Mouse (Mus musculus) midbrain, embryonic 16.5 days (tissue): ENCODE measurements around the gene Hs3st2. TPM values are rescaled to one million over a fixed set of nuclear protein-coding genes. Genes with fewer than 3 reads are reported as not detected.
"Not testable (repeated sequence)": the region's sequence is repeated elsewhere in the genome, so short reads cannot be mapped to it uniquely, and the experiment has no call there.

Source experiments
- ATAC-seq: fragments of 200-750 bp; cut with Nextera tagmentation; 2 replicates; pipeline ENCODE4 v1.8.0; 2017; ENCODE audit warnings: moderate TSS enrichment
- H3K27ac ChIP-seq: fragments of 300-500 bp; sonication (generic); 2 replicates; pipeline ENCODE4 v1.5.1; 2014; ENCODE audit warnings: mild to moderate bottlenecking, low read length, mixed read lengths
- H3K27me3 ChIP-seq: fragments of 300-500 bp; sonication (generic); 2 replicates; pipeline ENCODE4 v1.6.1; 2014; ENCODE audit warnings: low read depth, low read length, mixed read lengths; ENCODE audit not compliant: control insufficient read depth, insufficient read depth
- H3K36me3 ChIP-seq: fragments of 300-500 bp; sonication (generic); 2 replicates; pipeline ENCODE4 v1.6.1; 2014; ENCODE audit warnings: mild to moderate bottlenecking, low read length, moderate library complexity, mixed read lengths; ENCODE audit not compliant: control insufficient read depth, insufficient read depth
- H3K4me1 ChIP-seq: fragments of 300-500 bp; sonication (generic); 2 replicates; pipeline ENCODE4 v1.6.1; 2014; ENCODE audit warnings: mild to moderate bottlenecking, low read length, mixed read lengths; ENCODE audit not compliant: control insufficient read depth, insufficient read depth
- H3K4me2 ChIP-seq: fragments of 300-500 bp; sonication (generic); 2 replicates; pipeline ENCODE4 v1.6.1; 2014; ENCODE audit warnings: mild to moderate bottlenecking, low read length, mixed read lengths
- H3K4me3 ChIP-seq: fragments of 300-500 bp; sonication (generic); 2 replicates; pipeline ENCODE4 v1.5.1; 2014; ENCODE audit warnings: low read depth, mild to moderate bottlenecking, low read length, moderate library complexity, mixed read lengths
- H3K9ac ChIP-seq: fragments of 300-500 bp; sonication (generic); 2 replicates; pipeline ENCODE4 v1.6.1; 2014; ENCODE audit warnings: low read depth, low read length, mixed read lengths
- H3K9me3 ChIP-seq: fragments of 300-500 bp; sonication (generic); replicated peaks from 2 replicates; pipeline ENCODE4 v1.6.1; 2014; ENCODE audit warnings: mild to moderate bottlenecking, low read length, mixed read lengths; ENCODE audit not compliant: control insufficient read depth, poor library complexity, severe bottlenecking
- whole genome bisulfite sequencing: fragments of 180-500 bp; shearing (Covaris S2); extraction: QIAGEN DNeasy Blood & Tissue Kit; methylation state at CpG from one replicate; pipeline ENCODE4 v1.1.7; 2014; 5-methylcytosine and 5-hydroxymethylcytosine counted together
- polyA plus RNA-seq: library from polyadenylated mRNA; unstranded; fragments of >200 nt; fragmentation: Nextera tagmentation; extraction: Ambion mirVana; gene quantifications from 2 replicates; pipeline ENCODE4 v1.2.1, GENCODE M21; 2015

The Hs3st2 gene
- 13.3 and 21.1 TPM in 2 replicates for polyA plus RNA-seq

DNA sequence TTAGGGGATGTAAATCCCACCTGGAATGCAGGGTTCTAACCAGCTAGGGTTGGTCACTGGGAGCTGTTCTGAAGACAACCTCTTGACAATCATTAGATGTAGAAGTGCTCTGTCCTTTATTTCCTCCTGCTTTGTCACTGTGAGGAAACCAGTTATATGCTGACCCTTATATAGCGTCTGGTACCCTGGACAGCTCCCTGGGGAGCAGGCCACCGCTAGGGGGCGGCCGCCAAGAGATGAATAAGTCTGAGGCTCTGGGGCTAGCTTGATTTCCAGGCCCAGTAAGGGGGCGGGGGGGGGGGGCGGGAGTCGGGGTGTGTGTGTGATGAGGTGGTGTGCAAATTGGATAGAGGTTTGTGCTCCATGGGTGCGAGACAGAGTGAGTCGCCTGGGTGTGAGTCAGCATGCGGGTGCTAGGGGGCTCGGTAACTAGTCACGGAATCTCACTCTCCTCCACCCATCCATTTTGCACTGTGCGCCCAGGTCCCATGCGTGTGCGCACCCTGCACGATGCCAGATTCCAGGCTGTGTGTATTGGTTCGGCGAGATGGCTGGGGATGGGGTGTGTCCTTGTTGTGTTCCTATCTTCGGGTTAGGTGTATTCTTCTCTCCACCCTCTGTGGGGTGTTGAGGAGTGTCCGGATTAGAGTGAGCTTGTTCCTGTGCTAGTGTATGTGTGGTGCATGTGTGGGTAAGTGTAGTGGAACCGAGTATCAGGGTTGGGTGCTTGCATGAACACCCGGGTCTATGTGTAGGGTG is at the start of gene Hs3st2:
Hs3st2 (plus strand) TSS at position 635 of the 759 bp plus-strand sequence.
- peak within 1 kb of the TSS; percentile 73 for H3K9ac ChIP-seq
- ATAC-seq, result peak; percentile 79
- H3K4me1 ChIP-seq, result peaks cover 3% of the 10 kb centered on the region
- no peaks in the 10 kb centered on the region for H3K9me3 ChIP-seq
- no peaks in the 10 kb centered on the region for H3K36me3 ChIP-seq
- peak within 1 kb of the TSS; percentile 53 for H3K4me3 ChIP-seq
- no peak within 1 kb of the TSS for H3K27ac ChIP-seq
- H3K27me3 ChIP-seq, result peaks cover 24% of the 10 kb centered on the region
- 2% methylated on average over 22 of the region's 22 CpGs for WGBS
- peak within 1 kb of the TSS; percentile 94 for H3K4me2 ChIP-seq

DNA sequence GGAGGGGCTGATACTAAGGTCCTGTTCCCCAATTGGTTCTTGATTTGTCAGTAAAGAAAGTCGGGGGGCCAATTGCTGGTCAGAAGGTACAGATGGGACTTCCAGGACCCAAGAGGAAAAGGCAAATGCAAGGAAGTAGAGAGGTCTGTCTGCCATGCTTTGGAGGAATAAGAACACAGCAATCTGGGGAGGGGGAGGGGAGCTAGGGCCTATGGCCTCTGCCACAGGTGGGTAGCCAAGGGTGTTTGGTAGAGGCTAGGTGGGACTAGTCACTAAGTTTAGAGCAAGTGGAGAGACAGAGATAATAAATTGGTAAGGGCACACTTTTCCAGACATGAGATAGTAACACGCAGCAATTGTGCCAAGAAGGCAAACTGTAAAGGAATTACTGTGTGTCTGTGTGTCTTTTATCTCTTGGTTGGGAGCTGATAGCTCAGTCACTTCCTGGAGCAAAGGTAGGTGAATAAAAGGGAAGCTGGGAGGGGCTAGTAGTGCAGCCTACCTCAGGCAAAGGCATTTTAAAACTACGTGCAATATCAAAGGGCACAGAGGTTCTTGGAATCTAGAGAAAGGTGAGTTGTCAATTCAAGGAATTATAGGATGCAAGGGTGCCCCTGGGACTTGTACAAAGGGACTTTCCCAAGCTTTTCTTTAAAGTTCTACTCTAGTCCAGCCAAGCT is 43.2 kb upstream of the Hs3st2 start:
- no peak for ATAC-seq
- no peaks in the 10 kb centered on the region for H3K27me3 ChIP-seq
- H3K4me2 ChIP-seq, result no peak overlapping the region
- H3K9ac ChIP-seq, result no peak overlapping the region
- no peak overlapping the region for H3K27ac ChIP-seq
- no peaks in the 10 kb centered on the region for H3K36me3 ChIP-seq
- no peaks in the 10 kb centered on the region for H3K4me1 ChIP-seq
- no peaks in the 10 kb centered on the region for H3K9me3 ChIP-seq
- WGBS, result 86% methylated on average over 3 of the region's 3 CpGs
- no peak overlapping the region for H3K4me3 ChIP-seq

DNA sequence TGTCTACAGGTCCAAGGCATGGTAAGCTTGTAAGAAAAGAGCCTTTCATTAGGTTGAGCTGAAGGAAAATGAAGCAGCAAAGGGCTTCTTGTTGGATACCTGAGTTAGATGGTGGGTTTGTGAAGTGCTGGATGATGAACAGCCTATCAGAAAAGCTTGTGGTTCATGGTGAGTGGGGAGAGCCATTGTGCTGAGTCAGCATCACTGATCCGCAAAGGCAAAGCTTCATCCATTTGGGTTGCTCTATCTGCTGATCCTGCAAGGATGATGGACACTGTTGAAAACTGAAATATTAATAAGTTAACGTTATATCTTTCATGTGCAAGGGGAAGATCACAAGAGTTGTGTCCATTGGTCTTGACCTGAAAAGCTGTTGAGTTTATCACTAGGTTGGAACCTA is 40.0 kb upstream of the Hs3st2 start:
- no peaks in the 10 kb centered on the region for H3K4me1 ChIP-seq
- H3K9ac ChIP-seq, result no peak overlapping the region
- WGBS, result 94% methylated on average over 2 of the region's 2 CpGs
- no peaks in the 10 kb centered on the region for H3K27me3 ChIP-seq
- no peak overlapping the region for H3K27ac ChIP-seq
- no peak for ATAC-seq
- H3K4me2 ChIP-seq, result no peak overlapping the region
- no peaks in the 10 kb centered on the region for H3K36me3 ChIP-seq
- H3K9me3 ChIP-seq, result no peaks in the 10 kb centered on the region
- no peak overlapping the region for H3K4me3 ChIP-seq

DNA sequence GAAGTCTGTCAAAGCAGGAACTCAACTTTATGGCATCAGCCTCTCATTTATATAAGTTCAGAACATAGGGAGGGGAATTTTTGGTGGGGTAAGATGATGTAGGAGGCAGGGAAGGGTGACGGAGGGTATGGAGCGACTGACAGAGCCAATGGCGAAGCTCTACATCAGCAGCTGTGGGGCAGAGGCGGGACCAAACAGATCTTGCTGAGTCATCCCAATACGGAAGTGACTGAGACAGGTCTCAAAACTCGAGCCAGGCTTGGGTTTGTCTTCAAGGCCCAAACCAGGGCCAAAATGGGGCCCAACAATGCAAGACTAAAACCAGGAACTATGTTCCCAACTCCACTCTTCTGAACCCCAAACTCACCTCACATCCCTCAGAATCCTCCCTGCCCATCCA is 30.2 kb upstream of the Hs3st2 start:
- not testable (repeated sequence) for H3K9ac ChIP-seq, H3K4me2 ChIP-seq, ATAC-seq, H3K27ac ChIP-seq, H3K4me1 ChIP-seq, H3K4me3 ChIP-seq, H3K36me3 ChIP-seq, H3K27me3 ChIP-seq, H3K9me3 ChIP-seq
- WGBS, result 86% methylated on average over 6 of the region's 6 CpGs

DNA sequence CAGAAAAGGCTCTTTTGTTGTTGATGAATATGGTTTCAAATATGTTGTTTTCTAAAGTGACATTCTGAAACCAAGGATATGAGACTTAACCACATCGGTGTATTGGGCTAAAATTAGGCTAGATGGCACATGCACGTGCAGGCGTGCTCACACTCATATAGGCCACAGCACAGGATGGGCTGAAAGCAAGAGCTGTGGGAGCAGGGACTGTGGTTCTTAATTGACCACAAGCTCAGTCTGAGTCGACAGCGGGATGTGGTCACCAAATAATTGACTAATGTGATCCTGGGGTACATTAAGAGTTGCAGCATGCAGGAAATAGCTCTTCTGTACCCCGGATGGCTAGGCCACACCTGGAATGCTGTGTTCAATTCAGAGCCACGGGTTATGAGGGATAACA is 26.1 kb upstream of the Hs3st2 start:
- Histone ChIP-seq H3K4me2 (no peak overlapping the region), H3K4me1 (no peaks in the 10 kb centered on the region), H3K9ac (no peak overlapping the region), H3K4me3 (no peak overlapping the region), H3K9me3 (no peaks in the 10 kb centered on the region), H3K36me3 (no peaks in the 10 kb centered on the region), H3K27ac (no peak overlapping the region), H3K27me3 (no peaks in the 10 kb centered on the region)
- no peak for ATAC-seq
- 90% methylated on average over 7 of the region's 7 CpGs for WGBS

DNA sequence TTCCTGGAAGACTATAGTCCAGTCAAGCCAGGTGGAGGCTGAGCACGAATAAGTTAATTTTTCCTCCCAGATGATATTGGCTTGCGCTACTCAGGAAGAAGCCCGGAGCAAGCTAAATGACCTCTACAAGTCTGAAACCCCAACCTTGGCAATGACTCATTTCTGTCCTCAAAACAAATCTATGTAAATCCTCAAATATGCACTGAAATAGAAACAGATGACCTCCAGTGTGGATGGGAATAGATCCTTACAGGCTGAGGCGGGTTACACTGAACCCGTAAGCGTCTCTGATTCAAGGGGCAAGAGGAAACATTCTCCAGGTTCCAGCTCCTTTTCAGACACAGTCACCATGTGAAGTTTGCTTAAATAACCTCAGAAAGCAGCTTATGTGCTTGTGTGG is 24.5 kb upstream of the Hs3st2 start:
- Histone ChIP-seq H3K36me3 (no peaks in the 10 kb centered on the region), H3K9ac (no peak overlapping the region), H3K27ac (no peak overlapping the region), H3K4me1 (no peaks in the 10 kb centered on the region), H3K27me3 (no peaks in the 10 kb centered on the region), H3K9me3 (no peaks in the 10 kb centered on the region), H3K4me2 (no peak overlapping the region), H3K4me3 (no peak overlapping the region)
- 94% methylated on average over 6 of the region's 6 CpGs for WGBS
- no peak for ATAC-seq

DNA sequence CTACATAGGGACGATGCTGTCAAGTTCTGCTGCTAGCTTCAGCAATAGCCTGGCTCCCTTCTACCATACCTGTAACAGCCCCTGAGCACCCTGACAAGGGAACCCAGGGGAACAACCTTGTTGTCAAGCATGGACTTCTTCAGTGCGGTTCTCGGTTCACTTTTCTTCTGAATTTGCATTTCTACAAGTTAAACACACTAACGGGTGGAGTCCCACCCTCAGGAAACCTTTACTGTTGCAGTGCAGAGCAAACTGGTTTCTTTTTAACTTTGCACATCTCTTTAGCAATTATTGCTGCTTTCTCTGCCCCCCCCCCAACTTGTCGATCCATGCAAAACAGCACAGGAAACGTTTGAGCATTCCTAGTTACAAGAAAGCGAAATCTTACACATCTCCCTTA is 19.7 kb upstream of the Hs3st2 start:
- Histone ChIP-seq H3K9me3 (no peaks in the 10 kb centered on the region), H3K9ac (no peak overlapping the region), H3K4me2 (no peak overlapping the region), H3K4me1 (no peaks in the 10 kb centered on the region), H3K27me3 (no peaks in the 10 kb centered on the region), H3K27ac (no peak overlapping the region), H3K36me3 (no peaks in the 10 kb centered on the region), H3K4me3 (no peak overlapping the region)
- no peak for ATAC-seq
- WGBS, result 93% methylated on average over 7 of the region's 7 CpGs

DNA sequence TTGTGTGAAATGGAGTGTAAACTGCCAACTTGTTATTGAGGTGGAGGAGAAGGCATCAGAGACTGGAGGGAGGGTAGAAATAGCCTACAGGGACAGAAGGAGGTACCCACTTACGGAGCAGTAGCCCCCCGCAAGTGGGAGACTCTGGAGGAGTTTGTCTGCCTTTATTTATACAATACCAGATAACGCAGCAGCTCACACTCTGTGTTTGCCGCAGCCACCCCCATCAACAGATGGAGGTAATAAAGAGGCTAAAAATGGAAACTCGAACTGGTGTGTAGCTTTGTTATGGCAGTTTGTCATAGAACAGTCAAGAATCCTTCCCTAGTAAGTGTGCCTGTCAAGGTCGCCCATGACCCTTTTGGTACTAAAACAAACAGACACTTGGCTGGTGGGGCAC is 16.2 kb upstream of the Hs3st2 start:
- WGBS, result 70% methylated on average over 6 of the region's 6 CpGs
- H3K36me3 ChIP-seq, result no peaks in the 10 kb centered on the region
- H3K4me2 ChIP-seq, result no peak overlapping the region
- H3K27ac ChIP-seq, result no peak overlapping the region
- no peak overlapping the region for H3K4me3 ChIP-seq
- no peaks in the 10 kb centered on the region for H3K9me3 ChIP-seq
- no peak overlapping the region for H3K9ac ChIP-seq
- H3K27me3 ChIP-seq, result no peaks in the 10 kb centered on the region
- no peak for ATAC-seq
- no peaks in the 10 kb centered on the region for H3K4me1 ChIP-seq

DNA sequence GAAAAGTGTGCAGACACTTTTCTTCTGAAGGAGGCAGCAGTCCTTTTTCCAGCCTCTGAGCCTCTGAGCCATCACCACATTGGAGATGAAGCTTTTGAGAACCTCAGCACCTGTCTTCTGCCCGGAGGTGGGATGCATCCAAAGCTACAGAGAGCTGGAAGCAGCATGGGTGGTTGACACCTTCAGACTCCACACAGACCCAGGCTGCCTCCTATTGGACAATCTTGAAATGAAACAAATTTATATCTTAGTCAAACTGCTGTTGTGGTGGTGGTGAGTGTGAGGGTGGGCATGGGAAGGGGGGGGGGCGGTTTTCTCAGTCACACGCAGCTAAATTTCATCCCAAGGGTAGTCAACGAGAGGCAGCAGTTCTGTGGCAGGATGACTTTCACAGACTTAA is 12.7 kb upstream of the Hs3st2 start:
- Histone ChIP-seq H3K4me2 (no peak overlapping the region), H3K27me3 (no peaks in the 10 kb centered on the region), H3K27ac (no peak overlapping the region), H3K9me3 (no peaks in the 10 kb centered on the region), H3K9ac (no peak overlapping the region), H3K36me3 (no peaks in the 10 kb centered on the region), H3K4me1 (no peaks in the 10 kb centered on the region), H3K4me3 (no peak overlapping the region)
- 73% methylated on average over 4 of the region's 4 CpGs for WGBS
- no peak for ATAC-seq
